Mouse (Mus musculus): ENCODE results near the gene Homer2.

GRCm38 (mm10) chr7:81706027-81706415 lies 1.3 kb downstream of the Homer2 start:
- TF ChIP-seq CTCF (conservative IDR thresholded peaks at IDR 0.05 in 1 of 2, IDR thresholded peaks at IDR 0.05 in 1 of 2; ENCODE audit: low read depth in 2 of 2, low read length in 2 of 2) (no peak), EP300 (IDR thresholded peaks at IDR 0.05; ENCODE audit: low read length) (no peak), TCF12 (IDR thresholded peaks at IDR 0.05; ENCODE audit: low read depth, low read length) (no peak), RCOR1 (conservative IDR thresholded peaks at IDR 0.05; ENCODE audit: low read depth, low read length) (no peak), KAT2A (IDR thresholded peaks at IDR 0.05; ENCODE audit: insufficient replicate concordance, low read length) (no peak), MAZ (IDR thresholded peaks at IDR 0.05; ENCODE audit: low read depth, low read length) (no peak), POLR2A (IDR thresholded peaks at IDR 0.05; ENCODE audit: low read depth, low read length) (no peak), JUN (IDR thresholded peaks at IDR 0.05; ENCODE audit: insufficient read depth, low read depth, low read length) (no peak), SMC3 (IDR thresholded peaks at IDR 0.05; ENCODE audit: low read depth, low read length) (no peak), RAD21 (IDR thresholded peaks at IDR 0.05; ENCODE audit: low read depth, low read length) (no peak), GABPA (IDR thresholded peaks at IDR 0.05; ENCODE audit: insufficient replicate concordance, low read depth, low read length) (no peak), ZC3H11A (IDR thresholded peaks at IDR 0.05; ENCODE audit: low read depth, low read length) (no peak), MAX (IDR thresholded peaks at IDR 0.05; ENCODE audit: low read length) (no peak), CHD2 (IDR thresholded peaks at IDR 0.05; ENCODE audit: low read length) (no peak)
